Mouse (Mus musculus): ENCODE results near the gene Rabl3. TPM values are rescaled to one million over a fixed set of nuclear protein-coding genes. Genes with fewer than 3 reads are reported as not detected.

Gene Rabl3
- polyA plus RNA-seq, 1 experiment = 3.4 TPM

- no peak for TF ChIP-seq POLR2A (IDR thresholded peaks at IDR 0.05; ENCODE audit: borderline replicate concordance, extremely low read depth, low read depth, low read length)
- TF ChIP-seq CTCF (IDR thresholded peaks at IDR 0.05; ENCODE audit: insufficient read depth, low read length) = no peak
- WGBS = 92% methylated on average over 3 of the region's 3 CpGs
- Histone ChIP-seq H3K4me3 (replicated peaks; ENCODE audit: extremely low read depth, low read depth, low read length) (no peak overlapping the region), H3K4me1 (ENCODE audit: control insufficient read depth, insufficient read depth, low read length) (no peaks in the 10 kb centered on the region)
- no peak for DNase-seq
Measured at GRCm38 (mm10) chr16:37583306-37583705, 43.6 kb downstream of the Rabl3 start.

- WGBS = 46% methylated on average over 6 of the region's 6 CpGs
- no peaks in the 10 kb centered on the region for H3K4me1 ChIP-seq (ENCODE audit: control insufficient read depth, insufficient read depth, low read length)
- DNase-seq = no peak
- no peak overlapping the region for H3K4me3 ChIP-seq (replicated peaks; ENCODE audit: extremely low read depth, low read depth, low read length)
- TF ChIP-seq CTCF (IDR thresholded peaks at IDR 0.05; ENCODE audit: insufficient read depth, low read length) (no peak), POLR2A (IDR thresholded peaks at IDR 0.05; ENCODE audit: borderline replicate concordance, extremely low read depth, low read depth, low read length) (no peak)
Measured at GRCm38 (mm10) chr16:37583801-37584200, 44.1 kb downstream of the Rabl3 start.

GRCm38 (mm10) chr16:37584218-37585035 is 44.7 kb downstream of the Rabl3 start:
- DNase-seq = peak; percentile 17
- Histone ChIP-seq H3K4me1 (ENCODE audit: control insufficient read depth, insufficient read depth, low read length) (no peaks in the 10 kb centered on the region), H3K4me3 (replicated peaks; ENCODE audit: extremely low read depth, low read depth, low read length) (no peak overlapping the region)
- TF ChIP-seq POLR2A (IDR thresholded peaks at IDR 0.05; ENCODE audit: borderline replicate concordance, extremely low read depth, low read depth, low read length) (no peak), CTCF (IDR thresholded peaks at IDR 0.05; ENCODE audit: insufficient read depth, low read length) (no peak)
- WGBS = 10% methylated on average over 25 of the region's 25 CpGs

GRCm38 (mm10) chr16:37585129-37585563 is 45.5 kb downstream of the Rabl3 start:
- Histone ChIP-seq H3K4me1 (ENCODE audit: control insufficient read depth, insufficient read depth, low read length) (no peaks in the 10 kb centered on the region), H3K4me3 (replicated peaks; ENCODE audit: extremely low read depth, low read depth, low read length) (no peak overlapping the region)
- DNase-seq = no peak
- TF ChIP-seq POLR2A (IDR thresholded peaks at IDR 0.05; ENCODE audit: borderline replicate concordance, extremely low read depth, low read depth, low read length) (no peak), CTCF (IDR thresholded peaks at IDR 0.05; ENCODE audit: insufficient read depth, low read length) (no peak)
- WGBS = 79% methylated on average over 8 of the region's 8 CpGs

GRCm38 (mm10) chr16:37590921-37591320 is 51.2 kb downstream of the Rabl3 start:
- DNase-seq = no peak
- WGBS = 87% methylated on average over 3 of the region's 3 CpGs
- H3K4me3 ChIP-seq (replicated peaks; ENCODE audit: extremely low read depth, low read depth, low read length) = no peak overlapping the region
- TF ChIP-seq CTCF (IDR thresholded peaks at IDR 0.05; ENCODE audit: insufficient read depth, low read length) = no peak
- no peaks in the 10 kb centered on the region for H3K4me1 ChIP-seq (ENCODE audit: control insufficient read depth, insufficient read depth, low read length)

GRCm38 (mm10) chr16:37591551-37591950 is 51.9 kb downstream of the Rabl3 start:
- no peak overlapping the region for H3K4me3 ChIP-seq (replicated peaks; ENCODE audit: extremely low read depth, low read depth, low read length)

GRCm38 (mm10) chr16:37597412-37597811 is 57.7 kb downstream of the Rabl3 start:
- WGBS = 64% methylated on average over 5 of the region's 5 CpGs
- Histone ChIP-seq H3K4me3 (replicated peaks; ENCODE audit: extremely low read depth, low read depth, low read length) (no peak overlapping the region), H3K4me1 (ENCODE audit: control insufficient read depth, insufficient read depth, low read length) (no peaks in the 10 kb centered on the region)
- TF ChIP-seq CTCF (IDR thresholded peaks at IDR 0.05; ENCODE audit: insufficient read depth, low read length) (no peak), POLR2A (IDR thresholded peaks at IDR 0.05; ENCODE audit: borderline replicate concordance, extremely low read depth, low read depth, low read length) (no peak)
- no peak for DNase-seq

More at GRCm38 (mm10) chr16:37591551-37591950, 51.9 kb downstream of the Rabl3 start:
- DNase-seq = no peak
- TF ChIP-seq CTCF (IDR thresholded peaks at IDR 0.05; ENCODE audit: insufficient read depth, low read length) (no peak), POLR2A (IDR thresholded peaks at IDR 0.05; ENCODE audit: borderline replicate concordance, extremely low read depth, low read depth, low read length) (no peak)
- WGBS = 84% methylated on average over 8 of the region's 8 CpGs
- H3K4me1 ChIP-seq (ENCODE audit: control insufficient read depth, insufficient read depth, low read length) = no peaks in the 10 kb centered on the region

- WGBS = 78% methylated on average over 7 of the region's 7 CpGs
- no peak for TF ChIP-seq POLR2A (IDR thresholded peaks at IDR 0.05; ENCODE audit: borderline replicate concordance, extremely low read depth, low read depth, low read length)
- TF ChIP-seq CTCF (IDR thresholded peaks at IDR 0.05; ENCODE audit: insufficient read depth, low read length) = no peak
- DNase-seq = no peak
- Histone ChIP-seq H3K4me3 (replicated peaks; ENCODE audit: extremely low read depth, low read depth, low read length) (no peak overlapping the region), H3K4me1 (ENCODE audit: control insufficient read depth, insufficient read depth, low read length) (no peaks in the 10 kb centered on the region)
Measured at GRCm38 (mm10) chr16:37598463-37598862, 58.8 kb downstream of the Rabl3 start.

GRCm38 (mm10) chr16:37599326-37599725 is 59.6 kb downstream of the Rabl3 start:
- Histone ChIP-seq H3K4me1 (ENCODE audit: control insufficient read depth, insufficient read depth, low read length) (no peaks in the 10 kb centered on the region), H3K4me3 (replicated peaks; ENCODE audit: extremely low read depth, low read depth, low read length) (no peak overlapping the region)
- no peak for DNase-seq
- TF ChIP-seq CTCF (IDR thresholded peaks at IDR 0.05; ENCODE audit: insufficient read depth, low read length) = no peak
- no peak for TF ChIP-seq POLR2A (IDR thresholded peaks at IDR 0.05; ENCODE audit: borderline replicate concordance, extremely low read depth, low read depth, low read length)
- WGBS = 59% methylated on average over 3 of the region's 3 CpGs

GRCm38 (mm10) chr16:37603431-37603830 is 63.7 kb downstream of the Rabl3 start:
- H3K4me1 ChIP-seq (ENCODE audit: control insufficient read depth, insufficient read depth, low read length) = no peaks in the 10 kb centered on the region
- 83% methylated on average over 1 of the region's 1 CpGs for WGBS
- TF ChIP-seq POLR2A (IDR thresholded peaks at IDR 0.05; ENCODE audit: borderline replicate concordance, extremely low read depth, low read depth, low read length) (no peak), CTCF (IDR thresholded peaks at IDR 0.05; ENCODE audit: insufficient read depth, low read length) (no peak)

More at GRCm38 (mm10) chr16:37603431-37603830, 63.7 kb downstream of the Rabl3 start:
- no peak overlapping the region for H3K4me3 ChIP-seq (replicated peaks; ENCODE audit: extremely low read depth, low read depth, low read length)
- no peak for DNase-seq
